Mouse (Mus musculus): ENCODE results near the gene Lcn2.
A peak's percentile ranks its signal among the peaks of the same experiment; 100 is the strongest.
"Not testable (repeated sequence)": the region's sequence is repeated elsewhere in the genome, so short reads cannot be mapped to it uniquely, and the experiment has no call there.

Gene Lcn2

GRCm38 (mm10) chr2:32364121-32364520 lies 23.9 kb downstream of the Lcn2 start:
- DNase-seq (ENCODE audit: low read depth), result no peak

GRCm38 (mm10) chr2:32363376-32364106 lies 24.5 kb downstream of the Lcn2 start:
- no peak for DNase-seq (ENCODE audit: low read depth)

- DNase-seq (ENCODE audit: low read depth), result peak; percentile 76
These were observed 25.2 kb downstream of the Lcn2 start for GRCm38 (mm10) chr2:32362817-32363340.

- DNase-seq (ENCODE audit: low read depth), result not testable (repeated sequence)
These were observed 25.8 kb downstream of the Lcn2 start for GRCm38 (mm10) chr2:32362274-32362673.

- peak; percentile 65 for DNase-seq (ENCODE audit: low read depth)
These were observed 26.6 kb downstream of the Lcn2 start for GRCm38 (mm10) chr2:32361437-32361836.

- DNase-seq (ENCODE audit: low read depth), result no peak
These were observed 27.3 kb downstream of the Lcn2 start for GRCm38 (mm10) chr2:32360741-32361140.

GRCm38 (mm10) chr2:32358381-32358780 lies 29.7 kb downstream of the Lcn2 start:
- no peak for DNase-seq (ENCODE audit: low read depth)

- DNase-seq (ENCODE audit: low read depth), result no peak
These were observed 30.3 kb downstream of the Lcn2 start for GRCm38 (mm10) chr2:32357710-32358109.

- DNase-seq (ENCODE audit: low read depth), result no peak
These were observed 31.8 kb downstream of the Lcn2 start for GRCm38 (mm10) chr2:32356216-32356615.

GRCm38 (mm10) chr2:32354336-32354895 lies 33.6 kb downstream of the Lcn2 start:
- no peak for DNase-seq (ENCODE audit: low read depth)

GRCm38 (mm10) chr2:32353836-32354235 lies 34.2 kb downstream of the Lcn2 start:
- DNase-seq (ENCODE audit: low read depth), result no peak

- peak; percentile 78 for DNase-seq (ENCODE audit: low read depth)
These were observed 35.0 kb downstream of the Lcn2 start, which contains the start of gene Dnm1 for GRCm38 (mm10) chr2:32353007-32353542. Gene Dnm1 (minus strand): TSS chr2:32353338.

- DNase-seq (ENCODE audit: low read depth), result no peak
These were observed 35.7 kb downstream of the Lcn2 start, which contains the start of gene Ciz1 for GRCm38 (mm10) chr2:32352151-32353006. Gene Ciz1 (plus strand): TSS chr2:32352327.

- DNase-seq (ENCODE audit: low read depth), result no peak
These were observed 36.5 kb downstream of the Lcn2 start for GRCm38 (mm10) chr2:32351471-32351961.

- DNase-seq (ENCODE audit: low read depth), result no peak
These were observed 37.5 kb downstream of the Lcn2 start for GRCm38 (mm10) chr2:32350471-32351051.

GRCm38 (mm10) chr2:32349625-32350255 lies 38.3 kb downstream of the Lcn2 start:
- no peak for DNase-seq (ENCODE audit: low read depth)

- DNase-seq (ENCODE audit: low read depth), result no peak
These were observed 39.7 kb downstream of the Lcn2 start for GRCm38 (mm10) chr2:32348311-32348710.

GRCm38 (mm10) chr2:32347019-32347418 lies 41.0 kb downstream of the Lcn2 start:
- DNase-seq (ENCODE audit: low read depth), result no peak

- DNase-seq (ENCODE audit: low read depth), result no peak
These were observed 43.3 kb downstream of the Lcn2 start for GRCm38 (mm10) chr2:32344598-32345321.

- DNase-seq (ENCODE audit: low read depth), result no peak
These were observed 44.0 kb downstream of the Lcn2 start for GRCm38 (mm10) chr2:32344056-32344455.

- DNase-seq (ENCODE audit: low read depth), result no peak
These were observed 44.7 kb downstream of the Lcn2 start for GRCm38 (mm10) chr2:32343351-32343671.

Data from c-Kit-positive CD71-negative TER-119-negative erythroid progenitor cells, embryonic 14.5 days (primary cell).